Mouse (Mus musculus) neural tube, embryonic 12.5 days (tissue): ENCODE results near the gene Lars2. TPM values are rescaled to one million over a fixed set of nuclear protein-coding genes. Genes with fewer than 3 reads are reported as not detected.

Experiments
- polyA plus RNA-seq: library from polyadenylated mRNA; unstranded; fragments of >200 nt; fragmentation: Nextera tagmentation; extraction: Ambion mirVana; gene quantifications from 2 replicates; pipeline ENCODE4 v1.2.1, GENCODE M21; 2016

Lars2 gene
- polyA plus RNA-seq, 1 experiment from 2014 or later = 972 TPM

Other genes starting within 250 kb of the Lars2 start
- gene Clec3b, start 216.0 kb upstream of the Lars2 start, polyA plus RNA-seq = 0.20 TPM in 1 of 2 replicates, not detected in the other
- 0.27 and 0.30 TPM in 2 replicates for gene Cdcp1, start 150.9 kb upstream of the Lars2 start, polyA plus RNA-seq
- 25.6 and 26.0 TPM in 2 replicates for gene Tmem158, start 106.2 kb upstream of the Lars2 start, polyA plus RNA-seq
- 35.6 and 37.3 TPM in 2 replicates for gene Limd1, start 111.8 kb downstream of the Lars2 start, polyA plus RNA-seq
- gene Sacm1l, start 162.8 kb downstream of the Lars2 start, polyA plus RNA-seq = 48.8 and 49.9 TPM in 2 replicates